Mouse (Mus musculus) embryonic facial prominence, embryonic 10.5 days (tissue): Measurements from ENCODE around the gene Dock7. TPM values are rescaled to one million over a fixed set of nuclear protein-coding genes. Genes with fewer than 3 reads are reported as not detected.

Source experiments
- DNase-seq: peaks from one replicate; pipeline ENCODE4 v3.0.0-alpha.2; 2017; ENCODE audit warnings: low spot score
- H3K27ac ChIP-seq: fragments of 300-500 bp; sonication (generic); replicated peaks from 2 replicates; pipeline ENCODE4 v1.5.1; 2016; ENCODE audit warnings: mild to moderate bottlenecking
- H3K27me3 ChIP-seq: fragments of 300-500 bp; sonication (generic); replicated peaks from 2 replicates; pipeline ENCODE4 v1.6.1; 2016; ENCODE audit warnings: low read depth, mild to moderate bottlenecking; ENCODE audit not compliant: poor library complexity, severe bottlenecking
- H3K36me3 ChIP-seq: fragments of 300-500 bp; sonication (generic); replicated peaks from 2 replicates; pipeline ENCODE4 v1.6.1; 2016; ENCODE audit warnings: mild to moderate bottlenecking, moderate library complexity
- H3K4me1 ChIP-seq: fragments of 300-500 bp; sonication (generic); 2 replicates; pipeline ENCODE4 v1.6.1; 2016
- H3K4me3 ChIP-seq: fragments of 300-500 bp; sonication (generic); 2 replicates; pipeline ENCODE4 v1.5.1; 2016; ENCODE audit warnings: mild to moderate bottlenecking, moderate library complexity
- H3K9me3 ChIP-seq: fragments of 300-500 bp; sonication (generic); 2 replicates; pipeline ENCODE4 v1.6.1; 2016; ENCODE audit warnings: mild to moderate bottlenecking
- WGBS: fragments of 180-500 bp; shearing (Covaris S2); methylation state at CpG from one replicate; pipeline ENCODE4 v1.1.7; 2016; 5-methylcytosine and 5-hydroxymethylcytosine counted together
- polyA plus RNA-seq: library from polyadenylated mRNA; unstranded; fragments of >200 nt; fragmentation: Nextera tagmentation; extraction: Ambion mirVana; gene quantifications from 2 replicates; pipeline ENCODE4 v1.2.1, GENCODE M21; 2016

Gene Dock7
- polyA plus RNA-seq: 81.8 and 82.1 TPM in 2 replicates

GRCm38 (mm10) chr4:99120211-99121122, at the start of gene Dock7:
TSS of gene Dock7 (minus strand) at chr4:99120915.
- under 1% methylated on average over 116 of the region's 117 CpGs for WGBS
- Histone ChIP-seq H3K4me1 (peaks cover 59% of the 10 kb centered on the region), H3K36me3 (no peaks in the 10 kb centered on the region), H3K27me3 (peaks cover 10% of the 10 kb centered on the region), H3K27ac (peak within 1 kb of the TSS; percentile 99), H3K9me3 (no peaks in the 10 kb centered on the region), H3K4me3 (peak within 1 kb of the TSS; percentile 99)
- DNase-seq: peak; percentile 94

GRCm38 (mm10) chr4:99168869-99169268, 48.2 kb upstream of the Dock7 start:
- no peak for DNase-seq
- H3K36me3 ChIP-seq: no peaks in the 10 kb centered on the region
- no peak overlapping the region for H3K4me3 ChIP-seq
- 0 out of 2 replicates have a peak, but pooled peaks cover 7% of the 10 kb centered on the region for H3K4me1 ChIP-seq
- WGBS: 94% methylated on average over 5 of the region's 5 CpGs
- H3K27me3 ChIP-seq: peaks cover 8% of the 10 kb centered on the region; the same call in 1 of the 2 replicates
- H3K27ac ChIP-seq: no peak overlapping the region
- H3K9me3 ChIP-seq: no peaks in the 10 kb centered on the region

- 18% methylated on average over 4 of the region's 4 CpGs for WGBS
- peaks cover 43% of the 10 kb centered on the region for H3K27me3 ChIP-seq
- H3K27ac ChIP-seq: no peak overlapping the region
- no peak overlapping the region for H3K4me3 ChIP-seq
- peaks cover 38% of the 10 kb centered on the region for H3K4me1 ChIP-seq
- no peaks in the 10 kb centered on the region for H3K36me3 ChIP-seq
- no peaks in the 10 kb centered on the region for H3K9me3 ChIP-seq
- no peak for DNase-seq
These were observed 42.8 kb upstream of the Dock7 start for GRCm38 (mm10) chr4:99163547-99163946.

GRCm38 (mm10) chr4:99163001-99163400, 42.3 kb upstream of the Dock7 start:
- no peak for DNase-seq
- Histone ChIP-seq H3K4me1 (peaks cover 38% of the 10 kb centered on the region), H3K27ac (no peak overlapping the region), H3K4me3 (no peak overlapping the region), H3K9me3 (no peaks in the 10 kb centered on the region), H3K27me3 (peaks cover 44% of the 10 kb centered on the region), H3K36me3 (no peaks in the 10 kb centered on the region)
- WGBS: 61% methylated on average over 9 of the region's 9 CpGs

GRCm38 (mm10) chr4:99161457-99161971, 40.8 kb upstream of the Dock7 start:
- 23% methylated on average over 6 of the region's 6 CpGs for WGBS
- no peak overlapping the region for H3K4me3 ChIP-seq
- H3K9me3 ChIP-seq: no peaks in the 10 kb centered on the region
- H3K27me3 ChIP-seq: peaks cover 44% of the 10 kb centered on the region
- no peak for DNase-seq
- H3K36me3 ChIP-seq: no peaks in the 10 kb centered on the region
- no peak overlapping the region for H3K27ac ChIP-seq
- peaks cover 34% of the 10 kb centered on the region for H3K4me1 ChIP-seq

- no peak overlapping the region for H3K4me3 ChIP-seq
- no peaks in the 10 kb centered on the region for H3K9me3 ChIP-seq
- 31% methylated on average over 5 of the region's 5 CpGs for WGBS
- H3K27ac ChIP-seq: no peak overlapping the region
- peaks cover 31% of the 10 kb centered on the region for H3K4me1 ChIP-seq
- no peaks in the 10 kb centered on the region for H3K36me3 ChIP-seq
- DNase-seq: no peak
- peaks cover 44% of the 10 kb centered on the region for H3K27me3 ChIP-seq
These were observed 40.2 kb upstream of the Dock7 start for GRCm38 (mm10) chr4:99160899-99161298.

- peak; percentile 36 for DNase-seq
- Histone ChIP-seq H3K36me3 (no peaks in the 10 kb centered on the region), H3K4me1 (peaks cover 31% of the 10 kb centered on the region), H3K9me3 (no peaks in the 10 kb centered on the region), H3K27ac (no peak overlapping the region), H3K27me3 (peaks cover 45% of the 10 kb centered on the region), H3K4me3 (no peak overlapping the region)
- 13% methylated on average over 3 of the region's 3 CpGs for WGBS
These were observed 39.7 kb upstream of the Dock7 start for GRCm38 (mm10) chr4:99160414-99160813.

- Histone ChIP-seq H3K27me3 (peaks cover 38% of the 10 kb centered on the region), H3K4me3 (no peak overlapping the region), H3K27ac (no peak overlapping the region), H3K4me1 (peaks cover 41% of the 10 kb centered on the region), H3K36me3 (no peaks in the 10 kb centered on the region), H3K9me3 (no peaks in the 10 kb centered on the region)
- 86% methylated on average over 5 of the region's 5 CpGs for WGBS
- DNase-seq: no peak
These were observed 37.8 kb upstream of the Dock7 start for GRCm38 (mm10) chr4:99158495-99158894.

- 66% methylated on average over 11 of the region's 11 CpGs for WGBS
- Histone ChIP-seq H3K9me3 (no peaks in the 10 kb centered on the region), H3K36me3 (no peaks in the 10 kb centered on the region), H3K27ac (no peak overlapping the region), H3K4me1 (peaks cover 34% of the 10 kb centered on the region), H3K27me3 (peaks cover 23% of the 10 kb centered on the region), H3K4me3 (no peak overlapping the region)
- DNase-seq: no peak
These were observed 36.1 kb upstream of the Dock7 start for GRCm38 (mm10) chr4:99156641-99157307.

GRCm38 (mm10) chr4:99151885-99152558, 31.3 kb upstream of the Dock7 start:
- DNase-seq: no peak
- WGBS: 37% methylated on average over 4 of the region's 4 CpGs
- Histone ChIP-seq H3K27me3 (peaks cover 27% of the 10 kb centered on the region), H3K36me3 (no peaks in the 10 kb centered on the region), H3K4me1 (peaks cover 29% of the 10 kb centered on the region), H3K9me3 (no peaks in the 10 kb centered on the region), H3K27ac (no peak overlapping the region; the same call in 1 of the 2 replicates), H3K4me3 (no peak overlapping the region)

GRCm38 (mm10) chr4:99151434-99151833, 30.7 kb upstream of the Dock7 start:
- WGBS: 89% methylated on average over 4 of the region's 4 CpGs
- Histone ChIP-seq H3K27ac (0 out of 2 replicates have a peak overlapping the region, but pooled peaks have one; percentile 14), H3K4me1 (peaks cover 29% of the 10 kb centered on the region)

GRCm38 (mm10) chr4:99143323-99143722, 22.6 kb upstream of the Dock7 start:
- Histone ChIP-seq H3K9me3 (no peaks in the 10 kb centered on the region), H3K4me3 (no peak overlapping the region), H3K27ac (no peak overlapping the region), H3K4me1 (peaks cover 4% of the 10 kb centered on the region), H3K36me3 (no peaks in the 10 kb centered on the region), H3K27me3 (peaks cover 9% of the 10 kb centered on the region)
- 86% methylated on average over 7 of the region's 7 CpGs for WGBS
- DNase-seq: no peak

More at GRCm38 (mm10) chr4:99151434-99151833, 30.7 kb upstream of the Dock7 start:
- no peaks in the 10 kb centered on the region for H3K9me3 ChIP-seq
- H3K36me3 ChIP-seq: no peaks in the 10 kb centered on the region
- H3K4me3 ChIP-seq: no peak overlapping the region
- peaks cover 27% of the 10 kb centered on the region for H3K27me3 ChIP-seq
- no peak for DNase-seq
